Mouse (Mus musculus): ENCODE measurements at regions not wholly inside any gene's neighbourhood (a gene's known extent, or its start where the extent isn't known, plus 50 kb on each side); places are given as distances from the start of the nearest gene placed in this dataset.

DNA sequence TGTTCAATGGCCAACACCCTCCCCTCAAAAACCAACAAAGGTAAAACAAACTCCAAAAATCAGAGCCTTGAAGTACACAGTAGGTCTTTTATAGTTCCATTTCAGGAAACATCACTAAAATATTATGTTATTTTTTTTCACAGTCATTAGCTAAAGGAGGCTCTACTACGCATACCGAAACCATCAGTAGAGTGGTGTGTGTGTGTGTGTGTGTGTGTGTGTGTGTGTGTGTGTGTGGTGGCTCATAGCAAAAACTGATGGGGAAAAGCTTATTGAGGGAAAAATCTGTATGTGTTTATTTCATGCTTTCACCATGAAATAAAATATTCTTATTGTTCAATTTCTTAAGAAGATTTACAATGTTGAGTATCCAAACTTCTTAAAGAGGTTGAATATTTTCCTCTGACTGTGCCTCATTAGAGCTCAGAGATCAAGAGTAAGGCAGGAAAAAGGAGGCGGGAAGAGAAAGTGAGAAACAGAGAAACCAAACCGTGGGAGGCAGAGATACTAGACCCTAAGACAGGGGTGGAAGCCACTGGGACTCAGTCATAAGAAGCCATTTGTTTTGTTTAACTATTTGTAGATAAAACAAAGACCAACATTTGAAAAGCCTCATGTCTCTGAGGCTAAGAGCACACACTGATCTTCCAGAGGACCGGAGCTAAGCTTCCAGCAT, 159.6 kb downstream of the Icos start:
- no peak for ATAC-seq

DNA sequence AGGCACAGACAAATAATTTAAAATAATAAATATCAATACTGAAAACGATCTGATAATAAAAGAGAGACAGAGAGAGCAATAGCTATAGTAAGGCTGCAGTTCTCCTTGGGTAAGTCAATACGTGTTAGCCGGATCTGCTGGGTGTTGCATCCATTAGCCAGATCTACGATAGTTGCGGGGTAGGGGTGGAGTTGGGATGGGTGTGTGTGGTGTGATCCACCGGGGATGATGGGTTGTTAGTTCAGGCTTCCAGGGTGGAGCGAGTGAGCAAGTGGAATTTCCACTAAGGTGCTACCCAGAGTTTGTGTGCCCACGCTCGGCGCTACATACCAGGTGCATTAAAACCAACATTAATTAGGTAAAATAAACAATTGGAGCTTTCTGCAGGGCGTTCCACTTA, 160.2 kb downstream of the Icos start:
- no peak for ATAC-seq

DNA sequence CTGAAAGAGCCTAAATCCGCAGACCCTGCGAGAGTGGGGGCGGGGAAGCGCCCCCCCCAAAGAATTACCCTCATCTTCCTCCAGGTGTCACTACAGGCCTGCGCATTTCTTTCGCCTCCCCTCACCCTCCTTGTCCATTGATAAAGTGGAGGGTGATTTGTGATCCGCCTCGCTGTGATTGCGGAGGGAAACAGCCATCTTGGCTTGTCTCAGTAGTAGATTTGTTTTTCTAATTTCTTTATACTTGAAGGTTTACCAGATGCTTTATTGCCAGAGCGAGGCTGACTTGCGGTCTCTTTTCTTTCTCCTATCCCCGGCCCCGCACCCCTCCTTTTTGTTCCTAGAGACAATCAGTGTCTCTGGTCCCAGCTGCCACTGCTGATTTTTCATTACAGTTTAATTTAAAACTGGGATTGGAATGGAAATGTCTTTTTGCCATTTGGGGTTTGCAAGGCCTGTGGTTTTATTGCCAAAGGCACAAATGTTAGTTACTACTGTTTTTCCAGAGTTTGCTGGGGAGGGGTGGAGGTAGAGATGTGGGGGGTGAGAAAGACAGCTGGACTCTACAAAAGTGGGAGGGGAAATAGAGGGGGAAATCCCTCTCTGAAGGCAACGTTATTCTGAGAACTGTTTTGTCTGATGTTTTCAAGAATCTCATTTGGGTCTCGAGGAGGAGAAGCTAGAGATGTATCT, 161.7 kb downstream of the Icos start:
- ATAC-seq: peak; percentile 44

DNA sequence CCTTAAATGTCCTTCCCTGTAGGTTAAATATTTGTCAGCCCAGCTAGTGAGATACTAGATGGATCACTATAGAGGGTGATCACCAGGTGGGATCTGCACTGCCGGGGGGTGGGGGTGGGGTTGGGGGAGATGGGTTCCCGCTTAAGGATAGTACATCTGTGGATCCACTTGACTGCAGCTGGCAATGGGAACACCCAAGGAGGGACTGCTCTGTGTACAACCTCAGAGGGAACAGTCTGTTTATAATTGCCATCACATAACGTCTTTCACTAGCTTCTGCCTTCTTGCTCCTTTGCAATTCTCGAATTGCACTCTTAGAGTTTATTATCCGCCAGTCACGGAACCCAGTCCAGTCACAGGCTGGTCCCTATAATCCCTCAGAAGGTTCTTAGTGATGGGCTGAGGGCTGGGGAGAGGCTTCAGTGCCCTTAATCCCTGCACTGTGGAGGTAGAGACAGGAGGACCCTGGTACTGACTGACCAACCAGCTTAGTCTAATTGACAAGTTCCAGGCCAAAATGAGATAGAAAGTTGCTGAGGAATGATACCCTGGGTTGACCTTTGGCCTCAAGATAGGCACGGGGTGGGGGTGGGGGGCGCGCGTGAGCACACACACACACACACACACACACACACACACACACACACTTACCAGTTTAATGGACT, 162.4 kb downstream of the Icos start:
- ATAC-seq: no peak

DNA sequence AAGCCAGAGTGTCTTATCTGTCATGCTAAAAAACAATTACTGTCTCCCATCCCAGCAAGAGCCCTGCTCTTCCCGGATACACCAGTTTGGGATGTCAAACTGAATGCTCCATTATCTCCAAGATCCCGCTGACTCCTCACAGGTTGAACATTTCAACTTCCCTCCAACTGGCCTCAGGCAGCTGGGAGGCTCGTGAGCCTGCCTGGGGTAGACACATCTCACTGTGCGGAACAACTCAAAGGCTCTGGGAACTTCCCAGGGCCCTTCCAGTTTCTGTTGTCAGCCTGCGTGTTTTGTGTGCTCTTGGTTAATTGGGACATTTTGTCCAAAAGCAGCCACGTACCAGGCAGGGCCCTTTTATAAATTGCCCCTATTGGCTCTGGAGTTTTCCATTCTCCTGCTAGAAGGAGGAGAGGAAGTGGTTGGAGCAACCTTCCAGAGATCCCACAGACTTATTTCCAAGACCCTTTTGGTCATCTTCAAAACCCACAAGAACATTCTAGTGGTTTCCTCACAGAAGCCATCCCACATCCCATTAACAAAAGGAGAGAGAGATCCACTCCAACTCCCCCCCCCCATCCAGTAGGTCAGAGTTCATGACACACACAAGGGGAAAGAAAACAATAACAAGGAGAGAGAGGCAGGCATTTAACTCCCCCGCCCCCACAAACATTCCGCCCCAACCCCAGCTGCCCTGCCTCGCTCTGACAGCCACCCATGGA, 163.3 kb downstream of the Icos start:
- ATAC-seq: no peak

DNA sequence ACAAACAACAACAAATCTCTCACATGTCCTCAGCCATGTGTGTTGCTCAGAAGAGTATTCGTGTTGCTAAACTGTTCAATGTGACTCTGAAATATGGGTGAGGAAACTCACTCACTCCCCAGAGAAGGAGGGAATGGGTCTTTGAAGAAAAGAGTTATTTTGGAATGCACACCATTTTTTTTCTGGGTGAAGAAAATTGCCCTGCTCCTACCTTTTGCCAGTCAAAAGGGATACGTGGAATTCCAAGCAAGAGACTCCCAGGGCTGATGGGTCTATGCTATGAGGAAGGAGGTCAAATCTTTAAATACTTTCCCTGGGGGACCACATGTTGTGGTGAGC, 163.8 kb downstream of the Icos start:
- no peak for ATAC-seq

DNA sequence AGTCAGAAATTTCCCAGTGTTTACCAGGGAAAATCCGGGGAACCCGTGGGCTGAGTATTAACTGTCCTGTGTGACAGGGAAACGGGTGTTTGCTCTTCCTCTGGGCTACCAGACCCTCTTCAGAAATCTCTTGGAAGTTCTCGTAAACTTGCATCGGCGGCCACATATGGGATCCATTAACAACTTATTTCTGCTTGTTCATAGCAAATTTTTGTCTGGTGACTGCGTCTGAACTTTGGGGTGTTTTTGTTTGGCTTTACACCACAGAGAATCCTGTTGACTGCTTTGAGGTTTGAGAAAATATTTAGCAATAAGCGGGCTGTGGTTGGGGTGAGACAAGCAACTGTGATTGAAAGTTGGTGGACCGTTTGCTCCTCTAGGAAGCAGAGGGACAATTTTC, 164.2 kb downstream of the Icos start:
- ATAC-seq: no peak

DNA sequence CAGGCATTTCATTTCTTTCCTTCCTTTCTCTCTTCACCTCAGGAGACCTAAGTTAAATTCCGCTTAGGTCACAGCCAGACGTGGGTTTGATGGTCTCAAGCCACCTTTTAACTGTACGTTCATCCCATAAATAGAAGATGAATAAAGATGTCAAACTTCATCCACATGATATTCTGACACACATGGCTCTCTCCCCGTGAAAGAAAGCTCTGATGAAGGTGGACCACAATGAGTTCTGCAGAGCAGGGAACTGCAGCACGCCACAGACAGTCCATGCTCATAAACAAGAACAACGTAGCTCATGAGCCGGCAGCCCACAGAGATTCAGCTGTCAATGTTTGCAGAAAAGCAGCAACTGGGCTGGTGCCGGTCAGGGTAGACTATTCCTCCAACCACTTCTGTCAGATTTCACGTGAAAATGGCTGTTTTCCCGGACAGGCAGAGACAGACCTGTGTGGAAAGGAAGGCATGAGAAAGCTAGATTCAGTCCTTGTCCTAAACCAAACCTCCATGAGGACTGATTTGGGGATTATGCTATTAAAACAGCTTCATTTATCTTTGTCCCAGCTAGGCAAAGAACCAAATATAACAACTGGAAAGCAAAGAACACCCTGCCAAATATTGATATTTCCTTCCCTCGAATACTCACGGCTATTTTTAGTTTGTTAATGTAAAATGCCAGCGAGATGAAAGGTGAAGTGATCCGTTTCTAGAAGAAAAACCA, 165.5 kb downstream of the Icos start:
- ATAC-seq: no peak

DNA sequence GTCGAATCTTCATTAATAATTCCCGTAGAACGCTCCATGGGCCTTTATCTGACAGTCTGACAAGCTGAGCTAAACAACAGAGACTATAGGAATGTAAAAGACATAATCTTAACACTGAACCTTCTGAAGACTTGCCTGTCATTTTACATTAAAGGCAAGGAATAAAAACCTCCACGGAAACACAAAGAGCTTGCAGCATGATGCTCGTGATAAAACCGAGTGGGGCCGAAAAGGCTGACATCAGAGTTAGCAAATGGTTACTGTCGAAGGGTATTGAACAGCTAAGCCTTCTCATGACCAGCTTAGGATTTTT, 166.0 kb downstream of the Icos start:
- no peak for ATAC-seq

DNA sequence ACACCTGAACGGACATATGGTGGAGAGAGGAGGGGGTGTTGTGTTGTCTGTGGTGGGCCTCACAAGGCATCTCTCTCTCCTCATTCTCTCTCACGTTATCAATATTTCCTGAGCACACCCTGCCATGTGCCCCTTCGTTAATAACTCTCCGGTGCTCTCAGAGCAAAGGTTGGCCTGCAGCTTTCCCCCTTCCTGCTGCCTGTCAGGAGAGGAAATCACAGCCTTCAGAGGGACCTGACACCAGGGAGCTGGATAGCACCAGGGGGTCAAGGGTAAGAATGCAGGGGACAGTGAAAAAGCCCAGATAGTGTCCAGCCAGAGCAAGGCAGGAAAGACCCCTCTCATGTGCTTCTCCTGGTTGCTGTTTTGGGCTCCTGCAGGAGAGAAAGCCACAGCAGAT, 167.3 kb downstream of the Icos start:
- no peak for ATAC-seq

DNA sequence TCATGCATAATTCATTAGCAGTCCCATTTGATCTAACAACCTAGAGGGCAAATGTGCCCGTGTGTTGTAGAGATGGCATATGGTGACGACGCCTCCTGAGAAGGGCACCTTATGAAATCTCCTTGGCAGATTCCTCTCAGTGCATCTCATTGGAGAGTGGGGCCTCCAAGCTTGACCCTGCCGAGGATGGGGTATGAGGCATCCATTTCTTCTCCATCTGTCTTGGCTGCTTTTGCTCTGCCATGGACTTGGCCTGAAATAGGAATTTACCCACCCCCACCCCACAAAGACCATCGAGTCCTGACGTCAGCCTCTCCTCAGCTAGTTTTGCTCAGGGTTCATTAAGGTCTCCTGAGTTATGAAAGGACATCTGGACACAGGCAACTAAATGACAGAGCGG, 167.8 kb downstream of the Icos start:
- ATAC-seq: no peak

DNA sequence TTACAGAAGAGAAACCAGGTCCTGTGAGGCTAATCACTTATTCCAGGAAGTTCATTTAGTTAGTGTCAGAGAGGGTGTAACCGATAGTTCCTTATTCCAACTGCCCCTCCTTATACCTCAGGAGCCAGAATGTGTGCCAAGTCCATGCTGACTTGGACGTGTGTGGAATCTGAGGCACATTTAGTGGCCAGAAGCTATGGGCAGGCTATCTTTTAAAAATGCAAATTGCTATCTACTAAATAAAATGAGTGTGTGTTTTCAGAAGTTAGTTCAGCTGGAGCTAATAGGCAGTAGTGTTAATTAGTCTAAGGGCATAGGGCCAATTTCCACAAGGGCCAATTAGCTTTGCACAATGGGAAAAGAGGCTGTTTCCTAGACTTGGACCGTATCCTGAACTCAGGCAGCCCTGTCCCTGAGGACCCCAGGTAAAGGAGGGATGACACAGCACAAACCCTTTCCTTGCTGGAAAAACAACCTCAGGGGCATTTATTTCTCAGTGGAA, 168.5 kb downstream of the Icos start:
- no peak for ATAC-seq

DNA sequence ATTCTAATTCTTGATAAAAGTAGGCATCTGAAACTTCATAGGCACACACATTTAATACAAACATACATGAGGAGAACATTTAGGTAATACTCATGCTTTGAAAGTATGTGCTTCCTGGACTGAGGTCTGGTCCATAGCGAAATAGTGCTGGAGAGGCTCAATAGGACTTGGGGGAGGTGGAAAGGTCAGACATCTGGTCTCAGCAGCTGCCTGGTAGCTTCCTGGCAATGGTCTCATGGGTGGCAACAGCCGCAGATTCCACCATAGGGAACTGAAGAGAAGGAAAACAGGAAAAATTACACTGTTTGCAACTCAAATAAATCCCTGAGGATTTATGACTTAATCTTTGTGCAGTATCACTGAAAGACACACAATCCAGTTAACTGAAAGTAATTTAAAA, 174.0 kb downstream of the Icos start:
- ATAC-seq: no peak

DNA sequence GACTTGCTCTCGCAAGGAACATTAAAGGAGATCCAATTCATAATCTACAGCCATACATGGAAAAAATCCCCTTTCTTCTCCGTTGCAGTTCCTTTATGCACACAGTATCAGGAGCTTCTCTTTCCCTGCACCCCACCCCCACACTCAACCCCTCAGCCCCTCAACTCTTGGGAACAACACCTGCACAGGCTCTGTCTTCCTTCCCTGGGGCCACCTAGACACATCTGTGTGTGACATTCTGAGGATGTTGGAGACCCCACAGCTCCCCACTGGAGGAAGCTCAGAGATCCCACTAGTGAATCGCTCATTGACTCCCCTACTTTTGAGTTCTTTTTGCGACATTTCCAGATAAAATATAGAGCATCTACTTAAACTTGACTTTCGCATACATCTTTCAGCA, 174.4 kb downstream of the Icos start:
- ATAC-seq: no peak

DNA sequence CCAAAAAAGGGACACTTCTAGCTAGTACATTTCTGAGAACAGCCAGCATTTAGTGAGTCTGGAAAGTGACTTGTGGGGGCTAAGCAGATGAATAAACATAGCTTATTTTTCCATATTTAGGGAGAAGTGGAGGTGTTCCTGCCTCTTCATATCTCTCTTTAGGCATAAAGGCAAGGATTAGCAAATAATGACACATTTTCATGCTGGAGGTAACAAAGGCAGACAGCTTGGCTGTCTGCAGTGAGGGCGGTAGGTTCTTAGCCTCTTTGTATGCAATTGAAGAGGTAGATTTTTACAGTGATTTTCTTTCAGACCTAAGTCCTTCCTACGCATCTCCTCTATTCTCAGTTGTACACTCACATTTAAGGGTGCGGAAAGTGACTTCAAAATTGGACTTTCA, 176.5 kb downstream of the Icos start:
- no peak for ATAC-seq

DNA sequence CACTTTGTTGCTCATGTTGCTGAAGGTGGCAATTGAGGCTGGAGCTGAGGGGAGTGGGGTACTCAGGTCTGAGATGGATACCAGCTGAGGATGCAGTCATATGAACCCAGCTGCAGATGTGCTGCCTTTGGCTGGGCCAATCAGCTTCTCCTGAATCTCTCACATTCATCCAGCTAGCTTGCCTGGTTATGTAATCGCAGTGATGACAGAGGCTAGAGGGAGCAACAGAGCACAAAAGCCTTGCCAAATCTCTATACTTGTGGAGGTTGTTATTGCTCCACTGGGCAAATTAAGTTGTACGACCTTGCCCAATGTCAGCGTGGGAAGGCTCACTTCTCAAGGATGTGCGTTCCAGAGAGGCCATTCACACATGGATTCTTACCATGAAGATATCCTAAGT, 179.5 kb downstream of the Icos start:
- no peak for ATAC-seq

DNA sequence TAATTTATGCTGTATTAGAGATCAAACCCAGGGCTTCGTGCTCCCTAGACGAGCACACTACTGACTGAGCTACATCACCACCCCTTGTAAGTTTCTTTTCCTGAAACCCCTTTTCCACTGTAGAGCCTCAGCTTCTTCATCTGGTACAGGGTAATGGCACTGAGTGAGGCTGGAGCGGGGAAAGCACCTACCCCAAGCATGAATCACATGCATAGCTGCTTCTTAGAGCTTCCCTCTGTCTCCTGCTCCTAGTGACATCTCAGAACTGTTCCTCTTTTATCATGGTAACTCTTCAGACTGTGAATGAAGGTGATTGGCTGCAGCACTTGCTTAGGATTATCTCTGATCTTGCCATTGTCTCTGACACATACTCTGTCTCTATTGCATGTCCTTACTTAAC, 182.8 kb downstream of the Icos start:
- ATAC-seq: no peak

DNA sequence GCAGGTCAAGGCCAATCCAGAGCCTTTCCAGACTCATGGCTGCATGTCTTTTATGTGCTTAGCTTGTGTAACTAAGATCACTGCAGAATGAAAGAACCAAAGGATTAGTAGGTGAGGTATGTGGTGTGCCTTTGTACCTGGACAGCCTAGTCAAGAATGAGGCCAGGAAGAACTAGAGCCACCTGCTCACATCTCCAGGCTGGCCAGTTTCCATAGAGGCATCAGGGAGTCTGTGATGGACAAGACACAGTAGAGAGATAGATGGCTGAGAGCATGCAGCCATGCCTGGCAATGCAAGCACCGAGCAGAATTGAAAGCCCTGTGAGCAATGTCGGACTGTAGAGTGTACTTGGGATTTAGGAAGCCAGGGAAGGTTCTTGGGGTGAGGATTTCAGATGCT, 186.5 kb downstream of the Icos start:
- no peak for ATAC-seq

DNA sequence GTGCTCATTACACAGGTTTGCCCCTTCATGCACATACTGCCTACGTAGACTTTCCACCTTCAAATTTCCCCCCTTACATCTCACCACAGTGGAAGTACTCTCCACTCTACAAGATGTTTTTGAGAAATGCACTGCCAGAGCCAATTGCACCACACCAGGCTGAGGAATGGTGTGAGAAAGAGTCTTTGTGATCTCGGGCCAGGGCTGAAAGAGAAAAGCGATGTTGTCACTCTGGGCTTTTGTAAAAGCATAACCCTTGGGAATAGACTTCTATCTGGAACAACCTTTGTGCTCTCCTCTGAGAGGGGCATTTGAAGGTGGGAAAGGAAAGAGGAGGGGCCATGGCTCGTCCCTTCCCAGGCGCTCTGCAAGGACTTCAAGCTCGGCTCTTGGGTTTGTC, 194.2 kb downstream of the Icos start:
- no peak for ATAC-seq

DNA sequence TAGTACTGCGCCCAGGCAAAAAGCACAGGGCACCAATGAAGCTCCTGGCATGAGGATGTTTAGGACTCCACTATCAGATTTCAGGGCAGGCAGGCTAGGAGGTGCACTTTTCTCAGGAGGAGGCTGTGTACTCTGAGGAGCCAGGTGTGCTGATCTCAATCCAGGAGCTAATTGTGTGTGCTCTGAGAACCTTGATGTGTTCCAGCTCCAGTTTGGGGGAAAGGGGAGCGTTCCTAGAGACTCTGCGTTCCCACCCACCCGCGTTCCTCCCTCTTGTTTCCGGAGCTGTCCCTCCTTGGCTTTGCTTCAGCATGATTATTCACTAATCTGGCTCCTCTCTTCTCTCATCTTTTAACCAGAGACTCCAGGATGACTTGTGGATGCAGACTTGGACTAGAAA, 195.2 kb downstream of the Icos start:
- no peak for ATAC-seq

DNA sequence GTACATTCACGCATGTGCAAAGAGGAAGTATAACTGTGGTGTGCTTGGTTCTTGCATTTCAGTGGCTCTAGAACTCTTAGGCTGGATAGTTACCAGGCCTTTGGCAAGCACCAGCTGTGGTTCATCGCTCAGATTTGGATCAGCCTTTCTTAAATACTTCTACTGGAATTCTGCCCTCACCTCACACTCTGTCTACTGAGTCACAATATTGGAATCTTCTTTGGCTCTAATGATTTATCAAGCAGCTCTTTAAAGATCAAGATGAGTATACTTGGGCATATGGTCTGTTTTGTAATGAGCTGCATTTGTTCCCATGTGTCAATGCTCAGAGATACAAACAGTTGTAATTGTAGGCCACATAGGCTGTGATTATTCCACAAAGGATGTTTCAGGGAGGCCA, 197.5 kb downstream of the Icos start:
- no peak for ATAC-seq

DNA sequence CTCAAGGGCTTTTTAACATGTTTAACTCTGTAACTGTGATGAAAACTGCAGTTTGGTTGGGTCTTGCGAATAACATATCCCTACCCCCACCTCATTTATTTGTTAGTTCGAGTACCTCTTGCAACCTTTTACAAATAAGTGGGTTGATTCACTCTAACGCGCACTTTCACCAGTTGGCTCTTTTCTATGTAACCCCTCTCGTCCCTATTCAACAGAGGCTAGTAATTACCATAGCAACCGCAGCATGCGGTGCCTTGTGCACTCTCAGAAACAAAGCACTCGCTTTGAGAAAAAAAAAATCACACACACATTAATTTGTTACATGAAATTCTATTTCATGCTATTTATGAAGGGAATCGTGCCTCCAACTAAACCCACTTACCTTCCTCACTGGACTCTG, 201.7 kb downstream of the Icos start:
- no peak for ATAC-seq
